Mouse (Mus musculus) inflammation-experienced regulatory T-cells, adult 6 months (primary cell): ENCODE data around the gene Thap4. TPM values are rescaled to one million over a fixed set of nuclear protein-coding genes. Genes with fewer than 3 reads are reported as not detected.
A peak's percentile ranks its signal among the peaks of the same experiment; 100 is the strongest.

Experiments used
- ATAC-seq: one replicate; pipeline ENCODE4 v1.8.0; 2017
- polyA plus RNA-seq, 3 experiments: library from polyadenylated mRNA; unstranded; fragments of 100-300 nt; shearing (Covaris generic); gene quantifications; one replicate each; pipeline ENCODE4 v1.2.1; 2017

Thap4 gene
- polyA plus RNA-seq, 3 experiments from 2014 or later, result 13.8 to 21.0 (median 19.3) TPM

DNA sequence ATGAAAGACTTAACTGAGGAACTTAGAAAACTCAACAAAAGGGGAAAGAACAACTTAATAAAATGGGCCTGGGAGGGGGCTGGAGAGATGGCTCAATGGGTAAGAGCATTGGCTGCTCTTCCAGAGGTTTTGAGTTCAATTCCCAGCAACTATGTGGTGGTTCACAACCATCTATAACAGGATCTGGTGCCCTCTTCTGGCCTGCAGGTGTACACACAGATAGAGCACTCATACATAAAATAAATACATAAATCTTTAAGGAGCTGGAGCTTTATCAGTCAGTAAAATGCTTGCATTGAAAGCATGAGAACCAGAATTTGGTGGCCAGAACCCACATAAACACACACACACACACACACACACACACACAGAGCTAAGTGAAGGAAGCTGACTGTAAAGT is 11.8 kb downstream of the Thap4 start:
- ATAC-seq, result no peak

DNA sequence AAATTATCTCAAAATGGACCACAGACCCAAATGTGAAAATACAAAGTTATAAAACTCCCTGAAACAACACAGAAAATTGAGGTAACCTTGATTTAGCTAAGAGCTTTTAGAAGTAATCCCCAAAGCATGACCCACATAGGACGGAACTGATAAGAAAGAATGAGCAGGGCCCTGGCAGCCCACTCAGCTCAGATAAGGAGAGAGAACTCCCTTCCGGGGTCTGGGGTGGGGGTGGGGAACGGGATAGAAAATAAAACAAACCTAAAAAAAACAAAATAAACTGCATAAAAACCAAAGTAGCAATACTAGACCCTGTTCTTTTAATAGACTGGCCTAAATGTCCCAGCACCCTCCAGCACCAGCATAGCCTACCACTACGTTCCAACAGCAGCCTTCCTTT is 12.7 kb downstream of the Thap4 start:
- ATAC-seq, result no peak

DNA sequence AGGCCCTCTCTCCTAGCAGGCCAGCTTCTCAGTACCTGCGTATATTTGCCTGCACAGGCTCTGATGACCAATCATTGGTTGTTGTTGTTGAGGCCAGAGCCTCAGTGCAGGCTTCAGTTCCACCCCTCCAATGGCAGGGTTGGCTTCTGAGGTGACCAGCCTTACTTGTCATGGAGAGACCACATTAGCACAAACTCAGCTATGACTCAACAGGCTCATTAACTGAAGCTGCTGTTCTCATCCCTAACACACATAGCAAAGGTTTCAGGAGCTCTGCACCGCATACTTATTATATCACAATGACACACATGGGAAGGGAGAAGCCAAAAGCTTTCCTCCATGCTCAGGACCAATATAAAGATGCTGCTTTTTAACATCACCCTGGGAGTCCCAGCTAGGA is 14.0 kb downstream of the Thap4 start:
- ATAC-seq, result no peak

DNA sequence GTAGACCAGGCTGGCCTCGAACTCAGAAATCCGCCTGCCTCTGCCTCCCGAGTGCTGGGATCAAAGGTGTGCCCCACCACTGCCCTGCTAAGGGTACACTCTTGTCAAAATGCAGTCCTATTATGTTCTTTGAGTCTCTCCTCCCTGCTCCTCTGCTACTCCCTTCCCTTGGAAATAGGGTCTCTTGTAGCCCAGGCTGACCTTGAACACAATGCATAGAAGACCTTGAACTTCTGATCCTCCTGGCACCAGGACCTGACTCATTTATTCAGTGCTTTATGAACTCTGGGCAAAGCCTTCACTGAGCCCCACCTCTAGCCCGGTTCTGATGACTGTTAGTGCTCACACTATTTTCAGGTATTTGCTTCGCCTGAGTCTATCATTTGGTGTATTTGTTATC is 17.0 kb downstream of the Thap4 start:
- no peak for ATAC-seq

DNA sequence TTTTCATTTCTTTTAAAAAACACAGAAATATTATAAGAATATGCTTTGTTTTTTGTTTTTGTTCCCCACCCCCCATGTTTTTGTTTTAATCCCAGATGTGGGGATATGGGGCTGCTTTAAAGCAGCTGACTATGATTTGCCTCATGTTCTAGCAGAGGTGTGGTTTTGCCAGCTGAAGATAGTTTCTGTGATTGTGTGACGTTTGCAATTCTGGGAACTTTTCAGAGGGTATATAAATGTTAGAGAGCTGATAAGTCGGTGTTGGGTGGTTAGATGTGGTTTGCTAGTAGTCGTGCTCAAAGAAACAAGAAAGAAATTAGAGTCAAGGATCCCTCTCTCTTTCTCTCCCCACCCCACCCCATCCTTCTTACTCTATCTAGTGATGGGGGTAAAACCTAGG is 18.8 kb downstream of the Thap4 start:
- no peak for ATAC-seq

DNA sequence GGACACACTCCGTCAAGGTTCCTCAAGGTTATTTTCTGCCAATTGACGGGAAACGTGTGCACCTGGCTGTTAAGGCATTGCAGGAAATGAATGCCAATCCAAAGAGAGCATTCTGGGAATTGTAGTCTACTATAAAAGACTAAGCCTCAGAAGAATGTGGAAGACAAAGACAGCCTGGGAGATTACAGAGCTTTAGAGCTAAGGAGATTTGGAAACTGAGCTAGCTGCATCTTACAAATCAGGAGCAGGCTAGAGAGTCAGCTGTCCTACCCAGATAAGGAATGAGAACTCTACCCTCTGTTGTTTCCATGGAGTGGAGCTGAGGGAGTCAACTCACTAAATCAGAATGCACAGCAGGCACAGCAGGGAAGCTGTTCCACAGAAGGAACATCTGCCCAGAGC is 22.8 kb downstream of the Thap4 start:
- no peak for ATAC-seq

DNA sequence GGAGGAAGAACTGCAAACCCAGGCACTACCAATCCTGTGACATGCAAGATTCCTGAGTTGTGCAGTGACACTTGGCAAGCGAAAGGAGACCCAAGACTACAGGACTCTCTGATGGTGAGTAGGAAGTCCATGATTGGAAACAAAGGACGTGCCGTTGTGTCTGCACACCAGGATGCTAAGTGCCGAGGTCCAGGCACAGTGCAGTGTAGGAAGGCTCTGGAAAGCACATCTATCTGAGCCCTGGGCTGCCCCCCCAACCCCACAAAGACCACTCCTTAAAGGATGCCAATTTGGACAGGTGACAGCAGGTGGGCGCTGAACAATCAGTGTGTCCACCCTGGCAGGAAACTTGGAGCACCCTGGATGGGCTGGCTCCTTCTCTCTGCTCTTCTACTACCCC is 23.6 kb downstream of the Thap4 start:
- no peak for ATAC-seq

DNA sequence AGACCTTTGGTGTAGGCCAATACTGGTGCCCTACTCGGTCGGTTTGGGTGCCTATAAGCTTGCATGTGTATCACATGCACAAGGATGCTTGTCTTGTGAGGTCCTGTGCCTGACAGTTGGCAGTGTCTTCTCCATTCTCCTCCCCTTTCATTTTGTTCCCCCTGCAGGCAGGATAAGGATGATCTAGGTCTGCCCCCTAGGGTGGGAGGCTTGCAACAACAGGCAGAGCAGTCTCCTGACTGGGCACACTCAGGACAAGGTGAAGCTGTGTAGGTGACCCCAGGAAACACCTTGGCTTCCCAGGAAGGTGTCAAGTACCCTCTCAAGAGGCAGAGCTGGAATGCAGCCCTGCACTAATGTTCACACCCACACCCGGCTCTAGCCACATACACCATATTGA is 27.7 kb downstream of the Thap4 start:
- peak; percentile 50 for ATAC-seq

DNA sequence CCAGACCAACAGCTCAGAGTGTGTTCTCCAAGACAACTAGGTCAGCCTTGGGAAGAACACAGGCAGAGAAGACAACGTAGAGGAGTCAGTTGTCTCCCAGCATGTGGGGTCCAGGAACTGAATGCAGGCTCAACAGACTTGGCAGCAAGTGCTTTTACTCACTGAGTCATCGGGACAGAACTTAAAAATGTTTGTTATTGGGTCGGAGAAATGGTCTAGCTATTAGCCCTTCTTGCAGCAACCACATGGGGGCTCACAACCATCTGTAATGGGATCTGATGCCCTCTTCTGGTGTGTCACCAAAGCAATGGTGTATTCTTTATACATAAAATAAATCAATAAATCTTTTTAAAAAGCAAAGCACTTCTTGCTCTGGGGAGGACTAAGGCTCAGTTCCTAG is 28.5 kb downstream of the Thap4 start:
- no peak for ATAC-seq

DNA sequence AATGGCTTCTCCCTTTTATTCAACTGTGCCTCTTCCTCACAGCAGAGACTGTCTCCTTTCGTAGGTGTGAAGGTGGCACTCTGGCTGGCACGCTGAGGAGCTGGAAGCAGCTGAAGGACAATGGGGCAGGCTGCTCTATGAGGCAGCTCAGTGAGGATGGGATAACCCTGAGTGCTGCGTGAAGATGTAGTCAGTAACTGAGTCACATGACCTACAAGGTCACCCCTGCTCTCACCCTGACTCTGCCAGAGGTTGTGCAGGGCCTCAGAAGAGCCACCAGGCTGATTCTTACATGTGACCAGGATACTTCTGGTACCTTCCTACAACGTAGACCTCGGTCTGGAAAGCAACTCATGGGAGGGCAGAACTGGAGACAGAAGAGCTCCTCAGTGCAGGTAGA is 29.0 kb downstream of the Thap4 start:
- no peak for ATAC-seq

DNA sequence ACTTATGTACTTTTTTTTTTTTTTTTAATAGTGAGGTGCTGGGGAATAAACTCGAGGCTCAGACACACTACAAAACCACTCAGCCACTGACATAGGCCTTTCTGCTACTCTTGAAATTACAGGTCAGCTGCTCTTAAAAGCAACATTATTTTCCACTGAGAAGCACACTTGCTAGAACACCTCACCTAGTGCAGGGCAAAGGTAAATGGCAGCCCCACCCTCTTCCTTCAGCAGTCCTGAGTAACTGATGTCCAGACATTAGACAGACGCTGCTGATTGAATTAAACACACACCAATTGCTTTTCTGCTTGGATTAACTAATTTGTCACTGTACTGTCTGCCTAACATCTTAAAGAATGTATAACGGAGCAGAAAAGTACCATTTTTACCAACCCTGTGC is 30.0 kb downstream of the Thap4 start:
- no peak for ATAC-seq

DNA sequence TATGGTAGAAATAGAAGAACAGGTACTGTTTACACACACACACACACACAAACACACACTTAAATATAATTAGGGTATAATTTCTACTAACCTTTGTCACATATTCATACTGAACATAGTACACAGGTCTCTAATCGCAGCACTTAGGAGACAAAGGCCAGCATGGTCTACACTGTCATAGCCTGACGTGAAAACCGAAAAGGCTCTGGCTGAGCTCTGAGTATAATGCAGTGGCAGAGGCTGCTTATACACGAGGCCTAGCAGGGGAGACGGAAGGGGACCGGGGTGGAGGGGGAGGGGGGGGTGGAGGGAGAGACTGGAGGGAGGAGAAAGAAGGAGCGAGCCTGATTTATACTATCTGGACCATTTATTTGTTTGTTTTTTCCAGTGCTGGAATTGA is 33.1 kb downstream of the Thap4 start:
- ATAC-seq, result no peak

DNA sequence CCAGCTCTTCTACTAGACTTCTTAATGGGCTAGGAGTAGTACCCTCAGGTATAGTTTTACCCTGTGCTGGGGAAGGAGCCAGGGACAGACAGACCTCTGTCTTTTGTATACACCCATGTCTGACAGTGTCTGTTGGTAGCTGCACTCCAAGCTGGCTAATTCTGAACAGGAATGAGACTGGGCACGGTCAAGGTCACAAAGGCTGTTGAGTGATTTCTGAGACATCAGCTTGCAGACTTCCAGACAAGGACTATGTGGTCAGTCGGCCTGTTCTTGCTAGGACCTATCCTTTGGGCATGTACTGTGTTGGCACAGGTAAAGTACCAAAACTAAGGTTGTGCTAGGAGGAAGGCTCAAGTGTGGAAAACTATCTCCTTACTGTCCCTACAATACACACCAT is 38.5 kb downstream of the Thap4 start:
- no peak for ATAC-seq

DNA sequence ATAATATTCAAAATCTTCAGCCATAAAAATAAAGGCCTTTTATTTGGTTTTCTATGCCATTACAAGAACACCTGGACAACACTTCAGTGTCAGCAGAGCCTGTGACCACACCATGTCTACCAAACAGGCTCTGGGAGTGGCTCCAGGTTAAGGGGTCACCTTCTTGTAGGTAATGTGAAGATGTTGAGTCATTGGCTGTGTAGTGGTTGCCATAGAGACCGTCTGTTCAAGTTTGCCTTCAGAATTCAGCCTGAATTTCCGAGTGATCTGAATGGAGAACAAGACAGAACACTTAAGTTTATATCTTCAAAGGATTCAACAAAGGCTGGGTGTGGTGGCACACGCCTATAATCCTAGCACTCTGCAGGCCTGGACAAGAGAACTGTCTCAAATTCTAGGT is 49.3 kb downstream of the Thap4 start:
- no peak for ATAC-seq

DNA sequence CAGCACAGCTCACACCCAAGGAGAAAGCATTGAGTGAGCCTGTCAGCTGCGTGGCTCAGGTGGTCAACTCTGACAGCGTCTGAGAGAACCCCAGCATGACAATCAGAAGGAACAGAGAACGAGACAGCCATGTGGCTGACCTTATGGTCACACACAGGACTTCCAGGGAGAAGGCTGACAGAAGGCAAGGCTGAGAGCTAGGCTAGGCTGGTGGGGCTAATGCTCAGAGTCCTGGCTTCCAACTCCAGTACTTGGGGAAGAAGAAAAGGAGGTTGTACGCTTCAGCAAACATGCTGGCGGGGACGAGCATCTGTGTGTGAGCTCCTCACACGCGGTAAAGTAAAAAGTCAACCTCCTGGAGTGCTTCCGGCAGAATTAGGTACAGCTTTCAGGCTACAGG is 50.3 kb downstream of the Thap4 start:
- no peak for ATAC-seq

DNA sequence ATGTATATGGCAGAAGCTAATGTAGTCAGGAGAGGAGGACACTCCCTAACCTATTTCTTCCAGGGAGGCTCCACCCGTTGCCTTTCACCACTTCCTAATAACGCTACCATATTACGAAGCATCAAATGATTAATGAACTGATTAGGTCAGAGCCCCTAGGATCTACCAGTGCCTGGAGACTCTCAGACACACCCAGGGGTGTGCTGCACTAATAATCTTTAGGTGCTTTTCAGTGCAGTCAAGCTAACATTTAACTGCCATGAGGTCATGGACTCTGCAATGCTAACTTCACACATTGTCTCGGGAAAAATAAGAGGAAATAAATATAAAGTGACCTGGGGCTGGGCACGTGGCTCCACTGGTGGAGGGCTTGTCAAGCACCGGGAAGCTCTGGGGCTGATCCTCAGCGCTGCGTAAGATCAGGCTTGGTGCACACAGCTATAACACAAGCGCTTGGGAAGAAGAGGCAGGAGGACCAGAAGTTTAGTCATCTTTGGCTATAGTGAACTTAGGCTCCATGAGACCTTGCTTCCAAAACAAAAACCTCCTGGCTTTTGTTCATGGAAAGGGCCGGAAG is 51.1 kb downstream of the Thap4 start:
- no peak for ATAC-seq

DNA sequence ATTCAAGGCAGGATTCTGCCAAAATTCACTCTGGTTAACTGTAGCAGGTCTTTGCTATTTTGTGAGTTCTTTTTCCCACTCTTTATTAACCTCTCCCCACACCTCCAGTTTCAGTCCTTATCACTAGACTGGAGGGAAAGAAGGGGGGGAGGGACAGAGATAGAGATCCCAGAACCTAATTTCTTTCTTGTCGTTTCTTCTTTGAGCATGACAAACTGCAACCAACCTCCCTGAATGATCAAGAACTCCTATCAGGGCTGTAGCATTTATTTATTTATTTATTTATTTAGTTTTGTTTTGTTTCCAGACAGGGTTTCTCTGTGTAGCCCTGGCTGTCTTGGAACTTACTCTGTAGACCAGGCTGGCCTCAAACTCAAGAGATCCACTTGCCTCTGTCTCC is 52.6 kb downstream of the Thap4 start:
- ATAC-seq, result no peak

DNA sequence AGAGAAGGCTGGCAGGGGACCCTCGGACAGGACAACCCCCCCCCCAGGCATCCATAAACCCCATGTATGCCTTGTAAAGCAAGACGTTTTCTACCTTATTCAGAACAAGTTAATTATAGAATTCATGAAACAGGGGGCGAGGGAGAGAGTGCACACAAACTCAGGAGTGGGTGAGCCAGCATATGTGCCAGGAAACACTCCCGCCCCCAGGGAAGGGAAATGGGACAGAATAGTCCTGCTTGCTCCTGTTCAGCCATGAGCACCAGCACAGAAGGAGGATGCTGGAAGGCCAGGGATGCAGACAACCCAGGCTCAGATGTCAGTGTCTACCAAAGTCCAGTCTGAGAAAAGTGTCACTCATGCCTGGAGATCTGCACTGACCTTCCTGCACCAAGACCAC is 55.5 kb downstream of the Thap4 start:
- no peak for ATAC-seq

DNA sequence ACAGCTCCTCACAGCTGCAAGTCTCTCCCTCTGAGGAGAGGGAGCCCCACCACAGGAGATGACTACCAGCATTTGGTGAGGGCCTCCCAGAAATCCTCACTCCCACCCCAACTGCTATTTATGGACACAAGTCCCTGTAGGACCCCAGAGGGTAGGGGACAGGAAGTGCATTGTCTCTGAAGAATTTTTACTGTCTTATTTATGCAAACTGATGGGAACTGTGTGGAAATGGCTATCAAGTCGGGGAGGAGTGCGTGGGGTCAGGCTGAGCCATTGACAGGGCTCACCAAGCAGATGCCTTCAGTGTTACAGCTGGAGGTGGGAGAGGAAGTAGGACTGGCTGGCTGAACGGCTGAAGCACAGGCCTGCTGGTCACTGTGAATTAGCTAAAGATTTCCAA is 57.3 kb downstream of the Thap4 start:
- no peak for ATAC-seq

DNA sequence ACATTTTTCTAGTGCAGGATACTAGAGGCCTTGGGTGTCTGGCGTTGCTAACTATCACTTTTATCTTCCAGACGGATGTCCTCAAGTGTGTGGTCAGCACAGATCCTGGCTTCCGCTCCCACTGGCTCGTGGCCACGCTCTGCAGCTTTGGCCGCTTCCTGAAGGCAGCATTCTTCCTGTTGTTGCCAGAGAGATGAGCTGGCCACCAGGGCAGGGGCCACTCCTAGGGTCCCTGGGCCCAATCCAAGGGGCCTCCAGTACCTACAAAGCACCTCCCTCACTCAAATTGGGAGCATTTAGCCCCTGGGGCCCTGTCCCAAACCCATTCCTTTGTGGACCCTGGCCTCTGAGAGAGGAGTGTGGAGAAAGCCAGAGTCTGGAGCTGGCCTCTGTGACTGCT is 59.7 kb downstream of the Thap4 start:
- no peak for ATAC-seq

DNA sequence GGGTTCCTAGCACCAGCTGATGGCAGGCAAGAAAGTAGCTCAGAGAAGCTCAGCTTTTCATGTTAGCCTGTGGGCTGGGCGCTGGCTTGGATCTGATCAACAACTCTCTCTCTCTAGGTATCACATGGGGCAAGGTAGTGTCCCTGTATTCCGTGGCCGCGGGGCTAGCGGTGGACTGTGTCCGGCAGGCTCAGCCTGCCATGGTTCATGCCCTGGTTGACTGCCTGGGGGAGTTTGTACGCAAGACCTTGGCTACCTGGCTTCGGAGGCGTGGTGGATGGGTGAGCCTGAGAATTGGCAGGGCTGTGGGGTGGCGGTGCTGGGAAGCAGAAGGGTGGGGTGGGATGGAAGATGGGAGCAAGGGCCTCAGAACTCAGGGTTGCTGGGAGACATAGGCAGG is 60.7 kb downstream of the Thap4 start:
- ATAC-seq, result no peak

DNA sequence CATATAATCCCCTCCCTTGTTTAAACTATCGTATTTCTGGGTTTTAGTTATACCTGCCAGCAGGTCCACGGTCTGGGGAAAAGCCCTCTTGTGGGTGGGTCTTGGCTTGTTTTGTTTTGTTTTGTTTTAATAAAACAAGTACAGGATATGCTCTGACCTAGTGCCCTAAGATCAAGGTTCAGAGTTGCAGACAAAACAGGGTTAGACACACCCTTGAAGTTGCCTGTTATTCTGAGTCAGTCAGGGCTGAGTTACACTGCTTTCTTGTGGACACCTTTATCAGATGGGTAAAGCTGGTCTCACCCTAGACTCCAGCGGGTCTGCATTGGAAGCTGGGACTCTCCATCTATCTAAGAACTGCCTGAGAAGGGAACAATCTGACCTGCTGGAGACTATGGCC is 61.2 kb downstream of the Thap4 start:
- no peak for ATAC-seq

DNA sequence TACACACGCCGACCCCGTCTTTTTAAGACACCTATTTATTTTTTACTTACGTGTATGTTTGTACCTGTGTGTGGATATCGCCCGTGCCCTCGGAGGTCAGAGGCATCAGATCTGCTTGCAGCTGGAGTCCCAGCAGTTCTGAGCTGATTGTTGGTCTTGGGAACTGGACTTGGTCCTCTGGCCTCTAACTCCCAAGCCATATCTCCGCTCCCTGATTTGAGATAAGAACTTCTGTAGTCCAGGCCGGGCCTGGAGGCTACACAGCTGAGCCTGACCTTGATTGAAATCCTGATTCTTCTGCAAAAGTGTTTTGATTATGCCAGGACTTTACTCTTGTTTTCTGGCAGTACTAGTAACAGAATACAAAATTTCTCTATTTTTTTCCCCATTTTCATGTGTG is 61.9 kb downstream of the Thap4 start:
- no peak for ATAC-seq

DNA sequence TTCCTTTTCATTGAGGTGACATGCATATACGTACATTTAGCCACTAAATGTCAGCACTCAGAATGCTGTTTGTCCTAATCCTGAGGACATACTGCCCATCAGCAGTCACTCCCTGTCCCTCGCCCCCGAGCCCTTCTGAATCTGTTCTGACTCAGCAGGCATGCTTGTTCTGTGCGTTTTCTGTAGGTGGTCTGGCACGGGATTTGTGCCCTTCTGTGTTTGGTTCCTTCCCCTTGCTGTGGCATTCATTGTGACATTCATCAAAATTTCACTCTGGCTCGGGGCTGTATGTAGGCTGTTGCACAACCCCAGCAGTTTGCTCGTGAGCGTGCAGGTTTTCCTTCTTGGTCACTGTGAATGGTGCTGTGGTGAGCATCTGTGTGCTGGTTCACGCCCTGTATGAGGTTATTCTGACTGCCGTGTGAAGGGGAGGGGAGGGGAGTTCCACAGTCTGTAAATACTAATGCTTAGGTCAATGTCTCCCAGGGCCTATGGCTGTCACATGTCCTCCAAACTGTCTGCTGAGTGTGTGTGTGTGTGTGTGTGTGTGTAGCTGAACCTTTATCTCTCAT is 62.8 kb downstream of the Thap4 start:
- no peak for ATAC-seq

DNA sequence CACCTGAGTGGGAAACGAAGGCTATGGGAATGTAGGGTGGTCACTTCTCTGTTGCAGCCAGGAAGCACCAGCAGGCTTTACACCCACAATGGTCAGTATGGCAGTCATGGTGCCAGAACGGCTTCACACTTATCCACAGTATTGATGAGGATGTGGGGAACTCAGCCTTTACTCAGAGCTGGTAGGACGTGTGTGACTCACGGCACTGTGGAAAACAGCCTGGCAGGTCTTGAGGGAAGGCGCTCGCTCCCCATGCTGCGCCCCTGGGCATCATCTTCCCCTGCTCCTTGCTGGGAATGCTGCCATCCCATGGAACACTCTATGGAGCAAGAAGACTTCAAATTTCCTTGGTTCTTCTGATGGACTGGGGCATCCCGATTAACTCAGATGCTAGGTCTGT is 63.6 kb downstream of the Thap4 start:
- ATAC-seq, result no peak
